Mouse (Mus musculus) stomach, embryonic 16.5 days (tissue): ENCODE results near the gene Ssr1. TPM values are rescaled to one million over a fixed set of nuclear protein-coding genes. Genes with fewer than 3 reads are reported as not detected.

Source experiments
- ATAC-seq: fragments of 200-750 bp; cut with Nextera tagmentation; 2 replicates; pipeline ENCODE4 v1.8.0; 2017; ENCODE audit warnings: moderate number of reproducible peaks, moderate TSS enrichment; ENCODE audit not compliant: insufficient read depth, low FRiP score
- H3K27ac ChIP-seq: fragments of 300-500 bp; sonication (generic); 2 replicates; pipeline ENCODE4 v1.5.1; 2014; ENCODE audit warnings: low read length
- H3K27me3 ChIP-seq: fragments of 300-500 bp; sonication (generic); 2 replicates; pipeline ENCODE4 v1.6.1; 2014; ENCODE audit warnings: low read length, control low read depth, mixed read lengths; ENCODE audit not compliant: control insufficient read depth, insufficient read depth
- H3K36me3 ChIP-seq: fragments of 300-500 bp; sonication (generic); 2 replicates; pipeline ENCODE4 v1.6.1; 2014; ENCODE audit warnings: low read length; ENCODE audit not compliant: control insufficient read depth, insufficient read depth
- H3K4me1 ChIP-seq: fragments of 300-500 bp; sonication (generic); 2 replicates; pipeline ENCODE4 v1.6.1; 2014; ENCODE audit warnings: low read length, control low read depth, mixed read lengths; ENCODE audit not compliant: control insufficient read depth, insufficient read depth
- H3K4me2 ChIP-seq: fragments of 300-500 bp; sonication (generic); 2 replicates; pipeline ENCODE4 v1.6.1; 2014; ENCODE audit warnings: low read depth, low read length, mixed read lengths
- H3K4me3 ChIP-seq: fragments of 300-500 bp; sonication (generic); replicated peaks from 2 replicates; pipeline ENCODE4 v1.5.1; 2014; ENCODE audit warnings: mild to moderate bottlenecking, low read length
- H3K9ac ChIP-seq: fragments of 300-500 bp; sonication (generic); 2 replicates; pipeline ENCODE4 v1.6.1; 2014; ENCODE audit warnings: low read length
- H3K9me3 ChIP-seq: fragments of 300-500 bp; sonication (generic); replicated peaks from 2 replicates; pipeline ENCODE4 v1.6.1; 2016; ENCODE audit warnings: low read length, control low read depth; ENCODE audit not compliant: control insufficient read depth
- WGBS: fragments of 180-500 bp; shearing (Covaris S2); extraction: QIAGEN DNeasy Blood & Tissue Kit; methylation state at CpG from one replicate; pipeline ENCODE4 v1.1.7; 2014; 5-methylcytosine and 5-hydroxymethylcytosine counted together
- polyA plus RNA-seq: library from polyadenylated mRNA; unstranded; fragments of >200 nt; fragmentation: Nextera tagmentation; extraction: Ambion mirVana; gene quantifications from 2 replicates; pipeline ENCODE4 v1.2.1, GENCODE M21; 2015

The Ssr1 gene
- polyA plus RNA-seq, 1 experiment from 2014 or later: 145 TPM

GRCm38 (mm10) chr13:37992638-37993371, 1.2 kb downstream of the Ssr1 start:
- Histone ChIP-seq H3K4me2 (peak overlapping the region; percentile 89), H3K9me3 (no peaks in the 10 kb centered on the region), H3K36me3 (peaks cover 17% of the 10 kb centered on the region), H3K27ac (peak overlapping the region; percentile 92), H3K9ac (peak overlapping the region; percentile 94), H3K4me3 (peak overlapping the region; percentile 84), H3K4me1 (no peaks in the 10 kb centered on the region), H3K27me3 (no peaks in the 10 kb centered on the region)
- 12% methylated on average over 10 of the region's 10 CpGs for WGBS
- ATAC-seq: no peak

GRCm38 (mm10) chr13:37989701-37990100, 4.3 kb downstream of the Ssr1 start:
- no peak overlapping the region for H3K4me2 ChIP-seq
- H3K9ac ChIP-seq: no peak overlapping the region
- WGBS: 93% methylated on average over 8 of the region's 8 CpGs
- no peaks in the 10 kb centered on the region for H3K27me3 ChIP-seq
- H3K36me3 ChIP-seq: peaks cover 31% of the 10 kb centered on the region
- ATAC-seq: no peak
- no peaks in the 10 kb centered on the region for H3K9me3 ChIP-seq
- no peak overlapping the region for H3K27ac ChIP-seq
- H3K4me1 ChIP-seq: no peaks in the 10 kb centered on the region
- H3K4me3 ChIP-seq: no peak overlapping the region

GRCm38 (mm10) chr13:37986166-37986565, 7.9 kb downstream of the Ssr1 start:
- Histone ChIP-seq H3K27ac (no peak overlapping the region), H3K36me3 (peaks cover 35% of the 10 kb centered on the region), H3K4me3 (no peak overlapping the region), H3K4me1 (no peaks in the 10 kb centered on the region), H3K9ac (no peak overlapping the region), H3K27me3 (no peaks in the 10 kb centered on the region), H3K4me2 (no peak overlapping the region), H3K9me3 (no peaks in the 10 kb centered on the region)
- no peak for ATAC-seq
- 88% methylated on average over 10 of the region's 10 CpGs for WGBS

GRCm38 (mm10) chr13:37981063-37981462, 13.0 kb downstream of the Ssr1 start:
- H3K27me3 ChIP-seq: no peaks in the 10 kb centered on the region
- no peak for ATAC-seq
- no peak overlapping the region for H3K9ac ChIP-seq
- H3K4me1 ChIP-seq: no peaks in the 10 kb centered on the region
- WGBS: 89% methylated on average over 5 of the region's 5 CpGs
- H3K4me2 ChIP-seq: no peak overlapping the region
- H3K27ac ChIP-seq: no peak overlapping the region
- no peak overlapping the region for H3K4me3 ChIP-seq
- peaks cover 32% of the 10 kb centered on the region for H3K36me3 ChIP-seq
- H3K9me3 ChIP-seq: no peaks in the 10 kb centered on the region

GRCm38 (mm10) chr13:37980346-37980745, 13.7 kb downstream of the Ssr1 start:
- H3K4me2 ChIP-seq: no peak overlapping the region
- H3K27ac ChIP-seq: no peak overlapping the region
- no peak for ATAC-seq
- WGBS: 92% methylated on average over 10 of the region's 10 CpGs
- no peak overlapping the region for H3K9ac ChIP-seq
- H3K4me1 ChIP-seq: no peaks in the 10 kb centered on the region
- no peaks in the 10 kb centered on the region for H3K9me3 ChIP-seq
- peaks cover 29% of the 10 kb centered on the region for H3K36me3 ChIP-seq
- H3K27me3 ChIP-seq: no peaks in the 10 kb centered on the region
- H3K4me3 ChIP-seq: no peak overlapping the region

GRCm38 (mm10) chr13:37979506-37979905, 14.5 kb downstream of the Ssr1 start:
- ATAC-seq: no peak
- Histone ChIP-seq H3K9me3 (no peaks in the 10 kb centered on the region), H3K27me3 (no peaks in the 10 kb centered on the region), H3K4me2 (no peak overlapping the region), H3K9ac (no peak overlapping the region), H3K27ac (no peak overlapping the region), H3K4me1 (no peaks in the 10 kb centered on the region), H3K36me3 (peaks cover 26% of the 10 kb centered on the region), H3K4me3 (no peak overlapping the region)
- WGBS: 89% methylated on average over 12 of the region's 12 CpGs

GRCm38 (mm10) chr13:37974731-37975130, 19.3 kb downstream of the Ssr1 start:
- Histone ChIP-seq H3K9ac (no peak overlapping the region), H3K4me3 (no peak overlapping the region), H3K4me2 (no peak overlapping the region), H3K27me3 (no peaks in the 10 kb centered on the region), H3K36me3 (peaks cover 17% of the 10 kb centered on the region), H3K9me3 (no peaks in the 10 kb centered on the region), H3K4me1 (no peaks in the 10 kb centered on the region), H3K27ac (no peak overlapping the region)
- ATAC-seq: no peak
- WGBS: 80% methylated on average over 5 of the region's 5 CpGs

GRCm38 (mm10) chr13:37974036-37974435, 20.0 kb downstream of the Ssr1 start:
- WGBS: 79% methylated on average over 6 of the region's 6 CpGs

GRCm38 (mm10) chr13:37970887-37971530, 23.0 kb downstream of the Ssr1 start:
- no peak overlapping the region for H3K4me2 ChIP-seq
- no peak overlapping the region for H3K9ac ChIP-seq
- H3K9me3 ChIP-seq: no peaks in the 10 kb centered on the region
- no peak overlapping the region for H3K4me3 ChIP-seq
- no peaks in the 10 kb centered on the region for H3K27me3 ChIP-seq
- WGBS: 67% methylated on average over 11 of the region's 11 CpGs
- peaks cover 19% of the 10 kb centered on the region for H3K4me1 ChIP-seq
- H3K27ac ChIP-seq: no peak overlapping the region
- no peaks in the 10 kb centered on the region for H3K36me3 ChIP-seq
- ATAC-seq: peak; percentile 54; the same call in 1 of the 2 replicates

More at GRCm38 (mm10) chr13:37974036-37974435, 20.0 kb downstream of the Ssr1 start:
- no peak overlapping the region for H3K27ac ChIP-seq
- no peak for ATAC-seq
- H3K27me3 ChIP-seq: no peaks in the 10 kb centered on the region
- no peaks in the 10 kb centered on the region for H3K9me3 ChIP-seq
- no peak overlapping the region for H3K4me3 ChIP-seq
- H3K4me1 ChIP-seq: peaks cover 3% of the 10 kb centered on the region; the same call in 1 of the 2 replicates
- H3K4me2 ChIP-seq: no peak overlapping the region
- H3K9ac ChIP-seq: no peak overlapping the region
- H3K36me3 ChIP-seq: peaks cover 11% of the 10 kb centered on the region
